Mouse (Mus musculus) liver, embryonic 12.5 days (tissue): ENCODE data around the gene Krt18. TPM values are rescaled to one million over a fixed set of nuclear protein-coding genes. Genes with fewer than 3 reads are reported as not detected.
A peak's percentile ranks its signal among the peaks of the same experiment; 100 is the strongest.

Experiments used
- ATAC-seq: fragments of 200-750 bp; cut with Nextera tagmentation; 2 replicates; pipeline ENCODE4 v1.8.0; 2017; ENCODE audit warnings: moderate number of reproducible peaks, mild to moderate bottlenecking, moderate library complexity
- H3K27ac ChIP-seq: fragments of 300-500 bp; sonication (generic); 2 replicates; pipeline ENCODE4 v1.5.1; 2016; ENCODE audit warnings: mild to moderate bottlenecking
- H3K27me3 ChIP-seq: fragments of 300-500 bp; sonication (generic); replicated peaks from 2 replicates; pipeline ENCODE4 v1.6.1; 2016; ENCODE audit warnings: mild to moderate bottlenecking, moderate library complexity
- H3K36me3 ChIP-seq: fragments of 300-500 bp; sonication (generic); 2 replicates; pipeline ENCODE4 v1.6.1; 2016; ENCODE audit warnings: mild to moderate bottlenecking, moderate library complexity
- H3K4me1 ChIP-seq: fragments of 300-500 bp; sonication (generic); 2 replicates; pipeline ENCODE4 v1.6.1; 2016
- H3K4me2 ChIP-seq: fragments of 300-500 bp; sonication (generic); 2 replicates; pipeline ENCODE4 v1.6.1; 2016; ENCODE audit warnings: mild to moderate bottlenecking, moderate library complexity
- H3K4me3 ChIP-seq: fragments of 300-500 bp; sonication (generic); 2 replicates; pipeline ENCODE4 v1.5.1; 2016; ENCODE audit warnings: mild to moderate bottlenecking, moderate library complexity
- H3K9ac ChIP-seq: fragments of 300-500 bp; sonication (generic); 2 replicates; pipeline ENCODE4 v1.6.1; 2016; ENCODE audit warnings: mild to moderate bottlenecking, moderate library complexity
- H3K9me3 ChIP-seq: fragments of 300-500 bp; sonication (generic); replicated peaks from 2 replicates; pipeline ENCODE4 v1.6.1; 2016; ENCODE audit warnings: mild to moderate bottlenecking, moderate library complexity
- WGBS: fragments of 180-500 bp; shearing (Covaris S2); methylation state at CpG from one replicate; pipeline ENCODE4 v1.1.7; 2016; ENCODE audit not compliant: insufficient replicate concordance; 5-methylcytosine and 5-hydroxymethylcytosine counted together
- polyA plus RNA-seq: library from polyadenylated mRNA; unstranded; fragments of >200 nt; fragmentation: Nextera tagmentation; extraction: Ambion mirVana; gene quantifications from 2 replicates; pipeline ENCODE4 v1.2.1, GENCODE M21; 2016

Krt18 gene
- polyA plus RNA-seq, 1 experiment from 2014 or later = 77.6 TPM

DNA sequence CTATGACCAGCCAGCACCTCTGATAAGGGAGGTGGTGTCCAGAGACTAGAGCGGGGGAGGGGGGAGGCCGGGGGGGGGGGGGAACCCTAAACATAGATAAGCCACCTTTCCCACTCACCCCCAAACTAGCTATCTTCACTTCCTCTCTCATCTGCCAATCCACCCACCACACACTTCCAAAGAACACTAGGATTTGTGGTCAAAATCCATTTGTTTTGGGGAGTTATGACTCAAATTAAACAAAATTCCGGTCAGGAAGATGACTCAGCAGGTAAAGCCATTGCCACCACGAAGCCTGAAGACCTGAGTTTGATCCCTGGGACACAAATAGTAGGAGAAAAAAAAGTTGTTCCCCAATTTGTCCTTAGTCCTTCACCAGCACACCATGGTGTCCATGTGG is 13.1 kb upstream of the Krt18 start:
- Histone ChIP-seq H3K9ac (no peak overlapping the region), H3K27me3 (no peaks in the 10 kb centered on the region), H3K9me3 (no peaks in the 10 kb centered on the region), H3K4me2 (no peak overlapping the region), H3K4me3 (no peak overlapping the region), H3K36me3 (no peaks in the 10 kb centered on the region), H3K4me1 (peaks cover 40% of the 10 kb centered on the region), H3K27ac (no peak overlapping the region)
- no peak for ATAC-seq
- 8% methylated on average over 4 of the region's 4 CpGs for WGBS

DNA sequence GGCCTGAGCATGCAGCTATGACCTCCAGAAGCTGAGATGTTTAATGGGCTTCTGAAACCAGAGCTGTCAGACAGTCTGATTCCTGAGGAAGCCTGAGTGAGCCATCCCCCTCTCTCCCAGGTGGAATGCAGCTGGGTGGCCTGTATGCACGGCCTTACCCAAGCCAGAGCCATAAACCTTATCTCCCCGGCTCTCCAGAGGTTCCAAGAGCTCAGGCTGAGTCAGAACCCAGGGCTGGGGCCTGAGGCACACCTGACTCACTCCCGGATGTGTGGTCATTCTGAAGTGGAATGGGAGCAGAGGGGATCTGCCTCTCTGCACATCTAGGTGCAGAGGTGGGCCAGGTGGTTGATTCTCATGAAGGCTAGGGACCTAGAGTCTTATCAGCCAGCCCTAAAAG is 11.9 kb upstream of the Krt18 start:
- Histone ChIP-seq H3K4me2 (no peak overlapping the region), H3K4me3 (no peak overlapping the region), H3K4me1 (peaks cover 40% of the 10 kb centered on the region), H3K9me3 (no peaks in the 10 kb centered on the region), H3K27me3 (0 out of 2 replicates have a peak, but pooled peaks cover 4% of the 10 kb centered on the region), H3K27ac (no peak overlapping the region), H3K36me3 (no peaks in the 10 kb centered on the region), H3K9ac (no peak overlapping the region)
- ATAC-seq = no peak
- 24% methylated on average over 3 of the region's 3 CpGs for WGBS

DNA sequence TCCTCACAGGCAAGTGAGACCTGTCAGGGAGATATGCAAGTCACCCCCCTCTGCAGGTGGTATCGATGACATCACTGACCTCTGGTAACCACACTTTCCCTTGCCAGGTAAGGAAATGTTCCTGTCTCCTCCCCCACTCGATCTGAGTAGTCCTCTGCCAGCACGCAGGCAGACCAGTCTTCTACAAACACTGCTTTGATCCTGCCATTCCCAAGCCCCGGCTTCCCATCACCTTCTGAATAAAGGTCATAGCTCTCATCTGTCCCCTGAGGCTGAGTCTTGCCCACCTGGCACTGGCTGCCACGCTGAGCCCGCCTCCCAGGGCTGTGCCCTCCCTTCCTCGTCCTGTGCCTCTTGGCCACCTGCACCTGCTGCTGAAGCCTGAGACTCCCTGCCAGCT is 11.2 kb upstream of the Krt18 start:
- Histone ChIP-seq H3K36me3 (no peaks in the 10 kb centered on the region), H3K27ac (peak overlapping the region; percentile 61), H3K9me3 (no peaks in the 10 kb centered on the region), H3K4me1 (peaks cover 40% of the 10 kb centered on the region), H3K27me3 (0 out of 2 replicates have a peak, but pooled peaks cover 4% of the 10 kb centered on the region), H3K4me2 (no peak overlapping the region), H3K9ac (no peak overlapping the region), H3K4me3 (no peak overlapping the region)
- no peak for ATAC-seq
- WGBS = 42% methylated on average over 7 of the region's 7 CpGs

DNA sequence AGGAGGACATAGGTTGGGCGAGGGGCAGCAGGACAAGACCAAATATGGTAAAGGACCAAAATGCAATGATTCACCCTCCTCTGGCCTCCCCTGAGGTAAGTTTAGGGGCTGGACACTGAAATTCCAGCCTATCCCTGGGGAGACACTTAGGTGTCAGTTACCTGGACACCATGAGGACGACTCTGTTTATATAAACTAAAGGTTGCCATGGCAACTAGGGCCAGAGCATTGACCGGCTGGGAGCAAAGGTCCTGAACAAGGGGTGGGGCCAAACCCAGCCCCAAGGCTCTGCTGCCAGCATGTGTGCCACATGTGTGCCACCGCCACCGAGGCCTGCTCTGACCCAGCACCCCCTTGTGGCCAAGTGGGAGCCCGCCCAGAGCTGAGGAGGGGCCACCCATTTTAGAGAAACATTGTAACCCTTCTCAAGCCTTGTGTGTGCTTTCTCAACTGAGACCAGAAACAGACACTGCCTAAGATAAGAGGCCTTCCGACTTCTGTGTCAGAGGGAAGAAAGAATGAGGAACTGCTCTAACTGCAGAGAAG is 10.0 kb upstream of the Krt18 start:
- peak; percentile 55; the same call in 1 of the 2 replicates for ATAC-seq
- Histone ChIP-seq H3K27me3 (0 out of 2 replicates have a peak, but pooled peaks cover 4% of the 10 kb centered on the region), H3K36me3 (no peaks in the 10 kb centered on the region), H3K9me3 (no peaks in the 10 kb centered on the region), H3K4me2 (no peak overlapping the region), H3K9ac (no peak overlapping the region), H3K4me1 (peaks cover 40% of the 10 kb centered on the region), H3K27ac (peak overlapping the region; percentile 61), H3K4me3 (no peak overlapping the region)
- 16% methylated on average over 7 of the region's 7 CpGs for WGBS

DNA sequence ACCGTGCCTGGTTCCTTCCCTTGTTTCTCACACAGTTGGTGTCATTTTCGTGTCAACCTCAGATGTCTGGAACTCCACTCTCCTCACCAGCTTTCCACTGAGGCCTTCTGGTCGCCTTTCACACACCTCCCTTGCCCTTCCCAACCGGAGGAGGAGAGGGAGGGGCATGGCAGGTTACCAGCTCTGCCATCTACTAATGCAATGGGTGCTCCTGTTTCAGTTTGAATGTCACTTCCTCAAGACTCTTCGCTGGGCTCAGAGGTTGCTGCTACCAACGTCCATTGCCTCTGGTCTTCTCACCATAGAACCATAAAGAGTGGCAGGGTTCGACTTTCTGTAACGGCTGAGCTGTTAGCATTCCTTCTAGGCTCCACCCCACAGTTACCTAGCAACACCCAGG is 5.5 kb upstream of the Krt18 start:
- no peak overlapping the region for H3K27ac ChIP-seq
- no peaks in the 10 kb centered on the region for H3K36me3 ChIP-seq
- no peak overlapping the region for H3K4me2 ChIP-seq
- 40% methylated on average over 8 of the region's 8 CpGs for WGBS
- ATAC-seq = no peak
- H3K9me3 ChIP-seq = no peaks in the 10 kb centered on the region
- no peak overlapping the region for H3K4me3 ChIP-seq
- peaks cover 25% of the 10 kb centered on the region for H3K4me1 ChIP-seq
- H3K27me3 ChIP-seq = peaks cover 47% of the 10 kb centered on the region
- H3K9ac ChIP-seq = no peak overlapping the region

DNA sequence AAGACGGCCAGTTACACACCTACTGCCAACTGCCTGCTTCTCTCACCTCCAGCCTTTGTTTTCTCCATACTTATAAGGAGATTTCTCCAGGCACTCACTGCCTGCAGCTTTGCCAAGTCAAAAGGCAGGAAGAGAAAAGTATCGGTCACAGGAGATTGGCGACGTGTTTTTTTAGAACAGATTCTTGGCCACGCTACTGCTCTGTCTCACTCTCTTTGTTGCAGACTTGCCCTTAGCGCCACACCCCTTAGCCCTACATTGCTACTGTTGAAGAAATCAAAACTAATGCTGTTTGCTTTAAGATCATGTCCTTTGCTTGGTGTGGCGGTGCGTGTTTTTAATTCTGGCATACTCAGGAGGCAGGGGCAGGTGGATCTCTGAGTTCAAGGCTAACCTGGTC is 4.1 kb upstream of the Krt18 start:
- 62% methylated on average over 8 of the region's 8 CpGs for WGBS
- no peaks in the 10 kb centered on the region for H3K9me3 ChIP-seq

DNA sequence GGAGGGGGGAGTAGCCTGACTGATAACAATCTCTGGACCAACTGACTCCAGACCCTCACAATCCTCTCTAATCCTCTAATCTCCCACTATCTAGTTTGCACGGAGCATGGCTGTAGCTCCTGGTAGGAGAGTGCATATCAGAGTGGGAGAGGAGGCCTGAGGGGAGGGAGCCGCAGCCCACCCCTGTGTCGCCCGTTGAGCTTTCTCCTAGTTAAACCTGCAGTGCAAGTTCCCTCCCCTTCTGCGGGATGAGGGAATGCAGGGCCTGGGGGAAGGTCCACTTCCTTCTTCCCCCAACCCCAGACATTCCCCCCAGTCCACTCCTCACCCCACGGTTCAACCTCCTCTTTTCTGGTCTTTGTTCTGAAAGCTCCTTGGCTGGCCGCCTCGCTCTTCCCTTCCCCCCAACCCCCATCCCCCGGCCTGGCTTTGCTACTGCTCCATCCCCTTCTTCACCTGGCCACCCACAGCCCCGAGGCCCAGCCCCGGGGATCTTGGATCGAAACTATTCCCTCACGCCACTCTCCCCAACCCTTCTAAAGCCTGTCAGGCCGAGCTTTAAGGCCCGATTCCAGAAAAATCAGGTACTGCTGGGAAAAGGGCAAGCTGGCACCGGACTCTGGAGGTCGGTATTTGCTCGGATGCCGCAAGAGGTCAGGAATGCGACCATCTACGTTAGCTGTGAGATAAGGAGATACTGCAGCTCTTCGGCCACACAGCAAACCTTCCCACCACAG is 2.7 kb upstream of the Krt18 start:
- Histone ChIP-seq H3K36me3 (peaks cover 8% of the 10 kb centered on the region; the same call in 1 of the 2 replicates), H3K4me3 (0 out of 2 replicates have a peak overlapping the region, but pooled peaks have one; percentile 8), H3K4me1 (peaks cover 29% of the 10 kb centered on the region), H3K4me2 (peak overlapping the region; percentile 46), H3K9me3 (no peaks in the 10 kb centered on the region), H3K27me3 (peaks cover 58% of the 10 kb centered on the region), H3K27ac (peak overlapping the region; percentile 67), H3K9ac (0 out of 2 replicates have a peak overlapping the region, but pooled peaks have one; percentile 6)
- no peak for ATAC-seq
- WGBS = 6% methylated on average over 22 of the region's 22 CpGs

More for the DNA sequence above, 4.1 kb upstream of the Krt18 start:
- no peak overlapping the region for H3K9ac ChIP-seq
- H3K4me2 ChIP-seq = no peak overlapping the region
- H3K27ac ChIP-seq = no peak overlapping the region
- H3K4me1 ChIP-seq = peaks cover 29% of the 10 kb centered on the region
- H3K36me3 ChIP-seq = no peaks in the 10 kb centered on the region
- H3K27me3 ChIP-seq = peaks cover 60% of the 10 kb centered on the region
- no peak for ATAC-seq
- H3K4me3 ChIP-seq = no peak overlapping the region

DNA sequence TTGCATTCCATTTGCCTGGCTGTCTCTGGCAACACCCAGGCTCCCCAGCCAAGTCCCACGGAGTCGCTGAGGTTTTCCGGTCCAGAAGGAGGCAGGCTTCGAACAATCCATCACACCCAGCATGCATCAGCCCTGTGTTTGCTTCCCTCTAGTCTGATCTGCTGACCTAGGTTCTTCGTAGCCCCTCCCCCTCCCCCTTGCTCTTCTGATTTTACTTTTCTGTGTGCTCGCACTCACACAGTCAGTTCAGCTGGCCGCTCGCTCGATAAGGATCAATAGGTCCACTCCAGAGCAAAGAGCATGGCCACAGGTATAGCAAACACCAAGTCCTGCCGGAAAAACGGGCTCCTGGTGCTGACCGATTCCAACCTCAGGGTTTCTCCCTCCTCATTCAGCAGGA is 1.6 kb upstream of the Krt18 start:
- H3K27me3 ChIP-seq = peaks cover 56% of the 10 kb centered on the region
- H3K27ac ChIP-seq = peak overlapping the region; percentile 67
- H3K4me1 ChIP-seq = peaks cover 29% of the 10 kb centered on the region
- peak; percentile 61 for ATAC-seq
- WGBS = 11% methylated on average over 12 of the region's 12 CpGs
- peak overlapping the region; percentile 9 for H3K4me2 ChIP-seq
- H3K9me3 ChIP-seq = no peaks in the 10 kb centered on the region
- no peak overlapping the region for H3K9ac ChIP-seq
- H3K4me3 ChIP-seq = no peak overlapping the region
- peaks cover 10% of the 10 kb centered on the region; the same call in 1 of the 2 replicates for H3K36me3 ChIP-seq

DNA sequence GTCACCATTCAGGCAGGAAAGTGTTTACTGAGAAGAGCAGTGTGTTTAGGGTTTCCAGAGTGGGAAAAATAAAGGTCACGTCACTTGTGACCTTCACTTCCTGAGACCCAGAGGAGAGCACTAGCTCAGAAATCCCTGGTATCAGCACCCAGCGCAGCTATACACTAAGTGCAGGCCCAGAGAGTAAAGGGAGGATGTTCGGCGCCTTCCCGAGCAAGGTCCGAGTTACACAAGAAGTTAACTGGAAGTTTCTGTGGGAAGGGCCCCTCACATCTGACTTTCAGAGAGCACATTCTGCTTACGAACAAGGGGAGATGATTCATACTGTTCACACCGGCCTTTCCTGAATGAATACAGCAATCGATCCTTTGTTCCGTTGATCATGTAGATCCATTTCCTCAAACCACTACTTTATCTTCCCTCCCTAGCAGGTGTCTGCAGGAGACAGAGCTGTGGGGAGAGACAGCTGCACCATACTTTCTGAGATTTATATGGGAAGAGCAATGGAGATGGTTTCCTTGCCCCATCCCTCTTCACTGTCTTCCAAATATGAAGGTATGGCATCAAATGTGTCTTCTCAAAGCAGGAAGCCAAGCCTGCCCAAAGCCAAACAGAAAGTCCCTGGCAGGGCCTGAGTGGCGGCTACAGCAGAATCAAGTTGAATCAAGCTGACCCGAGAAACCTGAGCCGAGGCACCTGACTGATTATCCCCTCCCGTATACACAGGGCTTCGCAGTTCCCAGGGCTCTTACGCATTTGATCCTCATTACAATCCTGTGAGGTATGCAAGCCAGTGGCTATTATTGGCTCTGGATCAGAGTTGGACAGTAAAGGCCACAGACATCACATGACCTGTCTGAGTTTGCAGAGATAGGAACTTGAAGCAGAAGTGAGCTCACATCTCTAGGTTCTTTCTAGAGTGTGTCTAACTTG is 6.4 kb downstream of the Krt18 start:
- ATAC-seq = no peak
- no peaks in the 10 kb centered on the region for H3K4me1 ChIP-seq
- no peak overlapping the region for H3K27ac ChIP-seq
- no peak overlapping the region for H3K4me3 ChIP-seq
- H3K36me3 ChIP-seq = peaks cover 14% of the 10 kb centered on the region; the same call in 1 of the 2 replicates
- no peak overlapping the region for H3K9ac ChIP-seq
- WGBS = 61% methylated on average over 16 of the region's 16 CpGs
- no peak overlapping the region for H3K4me2 ChIP-seq
- H3K9me3 ChIP-seq = no peaks in the 10 kb centered on the region
- H3K27me3 ChIP-seq = 0 out of 2 replicates have a peak, but pooled peaks cover 4% of the 10 kb centered on the region

DNA sequence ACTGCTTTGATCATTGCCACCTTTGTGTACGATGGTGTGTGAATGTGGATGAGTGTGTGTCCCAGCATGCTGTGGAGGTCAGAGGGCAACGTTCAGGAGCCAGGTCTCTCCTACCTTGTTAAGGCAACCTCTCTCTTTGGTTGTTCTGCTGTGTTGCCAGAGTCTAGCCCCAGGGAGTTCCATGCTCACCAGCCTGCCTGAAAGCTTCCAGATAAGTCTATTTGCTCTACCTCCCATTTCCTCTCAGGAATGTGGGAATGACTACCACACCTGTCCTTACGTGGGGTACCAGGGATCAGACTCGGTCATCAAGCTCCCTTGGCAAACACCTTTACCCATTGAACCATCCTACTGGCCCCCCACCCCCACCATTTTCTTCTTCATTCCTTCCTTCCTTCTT is 12.3 kb downstream of the Krt18 start:
- no peaks in the 10 kb centered on the region for H3K36me3 ChIP-seq
- H3K27me3 ChIP-seq = 0 out of 2 replicates have a peak, but pooled peaks cover 3% of the 10 kb centered on the region
- no peaks in the 10 kb centered on the region for H3K4me1 ChIP-seq
- no peak overlapping the region for H3K27ac ChIP-seq
- H3K9me3 ChIP-seq = no peaks in the 10 kb centered on the region
- 63% methylated on average over 4 of the region's 4 CpGs for WGBS
- no peak overlapping the region for H3K4me3 ChIP-seq
- no peak for ATAC-seq
- no peak overlapping the region for H3K4me2 ChIP-seq
- H3K9ac ChIP-seq = no peak overlapping the region

DNA sequence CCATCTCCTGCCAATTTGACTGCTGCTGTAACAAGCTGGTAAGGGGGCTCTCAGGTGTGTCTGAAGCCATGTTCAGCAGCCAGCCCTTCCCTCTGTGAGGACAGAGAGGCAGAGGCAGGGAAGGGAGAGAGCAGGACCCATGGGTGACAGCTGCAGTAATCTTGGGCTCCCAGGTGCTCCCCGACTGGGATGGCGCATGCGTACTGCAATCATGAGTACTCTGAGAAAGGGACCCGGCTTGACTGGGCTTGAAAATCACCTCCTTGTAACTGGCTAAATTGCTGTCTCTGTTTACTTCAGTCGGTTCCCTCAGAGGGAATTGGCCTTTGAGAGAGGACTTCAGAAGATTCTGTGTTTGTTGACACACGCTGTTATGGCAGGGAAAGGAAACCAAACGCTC is 14.0 kb downstream of the Krt18 start:
- Histone ChIP-seq H3K36me3 (no peaks in the 10 kb centered on the region), H3K4me1 (no peaks in the 10 kb centered on the region), H3K4me2 (no peak overlapping the region), H3K9ac (no peak overlapping the region), H3K9me3 (no peaks in the 10 kb centered on the region), H3K4me3 (no peak overlapping the region), H3K27me3 (no peaks in the 10 kb centered on the region), H3K27ac (no peak overlapping the region)
- whole genome bisulfite sequencing = 44% methylated on average over 7 of the region's 7 CpGs
- no peak for ATAC-seq

DNA sequence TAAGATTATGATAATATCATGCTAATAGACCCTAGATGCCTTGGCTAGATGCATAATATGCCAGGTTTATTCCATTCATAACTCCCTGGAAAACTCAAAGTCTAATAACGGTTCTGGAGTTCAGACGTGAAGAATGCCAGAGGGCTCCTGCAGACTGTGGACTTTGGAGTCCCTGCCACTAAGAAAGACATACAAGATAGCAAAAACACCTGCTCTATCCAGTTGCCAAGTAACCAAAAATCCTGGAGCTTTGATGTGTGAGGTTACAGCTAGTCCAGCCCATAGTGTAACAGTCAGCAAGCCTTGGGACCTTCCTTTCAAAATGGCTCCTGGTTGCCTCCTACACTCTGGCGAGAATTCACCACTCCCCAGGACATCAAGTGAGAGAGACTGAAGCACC is 16.8 kb downstream of the Krt18 start:
- no peak for ATAC-seq
- 74% methylated on average over 3 of the region's 3 CpGs for WGBS
- Histone ChIP-seq H3K27ac (no peak overlapping the region), H3K4me3 (no peak overlapping the region), H3K9ac (no peak overlapping the region), H3K4me2 (no peak overlapping the region), H3K36me3 (no peaks in the 10 kb centered on the region), H3K4me1 (no peaks in the 10 kb centered on the region), H3K9me3 (no peaks in the 10 kb centered on the region), H3K27me3 (no peaks in the 10 kb centered on the region)
